Mouse (Mus musculus): ENCODE data around the gene Lama2. TPM values are rescaled to one million over a fixed set of nuclear protein-coding genes. Genes with fewer than 3 reads are reported as not detected.

Gene Lama2
- polyA plus RNA-seq, 1 experiment from 2014 or later: 6.7 TPM

- Histone ChIP-seq H3K4me1 (replicated peaks) (no peaks in the 10 kb centered on the region), H3K9ac (no peak overlapping the region), H3K4me3 (replicated peaks) (no peak overlapping the region), H3K36me3 (no peaks in the 10 kb centered on the region), H3K9me3 (no peaks in the 10 kb centered on the region), H3K27me3 (replicated peaks) (no peaks in the 10 kb centered on the region), H3K27ac (no peak overlapping the region), H3K4me2 (replicated peaks) (no peak overlapping the region)
- no peak for ATAC-seq
- WGBS: 81% methylated on average over 2 of the region's 2 CpGs
Observed at GRCm38 (mm10) chr10:27047196-27047595, 572.4 kb downstream of the Lama2 start.

- Histone ChIP-seq H3K27ac (no peak overlapping the region), H3K9me3 (no peaks in the 10 kb centered on the region), H3K4me2 (replicated peaks) (no peak overlapping the region), H3K27me3 (replicated peaks) (no peaks in the 10 kb centered on the region), H3K4me3 (replicated peaks) (no peak overlapping the region), H3K9ac (no peak overlapping the region), H3K4me1 (replicated peaks) (no peaks in the 10 kb centered on the region), H3K36me3 (no peaks in the 10 kb centered on the region)
- 32% methylated on average over 1 of the region's 1 CpGs for WGBS
- no peak for ATAC-seq
Observed at GRCm38 (mm10) chr10:27041812-27042211, 577.7 kb downstream of the Lama2 start.

- no peak overlapping the region for H3K4me3 ChIP-seq (replicated peaks)
- 62% methylated on average over 1 of the region's 1 CpGs for WGBS
- H3K36me3 ChIP-seq: no peaks in the 10 kb centered on the region
- no peaks in the 10 kb centered on the region for H3K27me3 ChIP-seq (replicated peaks)
- no peaks in the 10 kb centered on the region for H3K9me3 ChIP-seq
- no peak overlapping the region for H3K9ac ChIP-seq
- H3K27ac ChIP-seq: no peak overlapping the region
- H3K4me1 ChIP-seq (replicated peaks): no peaks in the 10 kb centered on the region
- H3K4me2 ChIP-seq (replicated peaks): no peak overlapping the region
- no peak for ATAC-seq
Observed at GRCm38 (mm10) chr10:27022707-27023106, 596.9 kb downstream of the Lama2 start.

GRCm38 (mm10) chr10:27012804-27013365 lies 606.7 kb downstream of the Lama2 start:
- Histone ChIP-seq H3K27me3 (replicated peaks) (no peaks in the 10 kb centered on the region), H3K4me3 (replicated peaks) (no peak overlapping the region), H3K36me3 (no peaks in the 10 kb centered on the region), H3K4me2 (replicated peaks) (no peak overlapping the region), H3K9ac (no peak overlapping the region), H3K27ac (no peak overlapping the region), H3K9me3 (no peaks in the 10 kb centered on the region), H3K4me1 (replicated peaks) (no peaks in the 10 kb centered on the region)
- no peak for ATAC-seq

- Histone ChIP-seq H3K4me1 (replicated peaks) (no peaks in the 10 kb centered on the region), H3K9me3 (no peaks in the 10 kb centered on the region), H3K36me3 (no peaks in the 10 kb centered on the region), H3K27me3 (replicated peaks) (no peaks in the 10 kb centered on the region), H3K27ac (no peak overlapping the region), H3K4me3 (replicated peaks) (no peak overlapping the region), H3K4me2 (replicated peaks) (no peak overlapping the region), H3K9ac (no peak overlapping the region)
- ATAC-seq: no peak
- 76% methylated on average over 2 of the region's 2 CpGs for WGBS
Observed at GRCm38 (mm10) chr10:27007364-27007763, 612.2 kb downstream of the Lama2 start.

GRCm38 (mm10) chr10:27005716-27006115 lies 613.8 kb downstream of the Lama2 start:
- WGBS: 71% methylated on average over 2 of the region's 2 CpGs
- H3K27ac ChIP-seq: no peak overlapping the region
- no peaks in the 10 kb centered on the region for H3K36me3 ChIP-seq
- no peak for ATAC-seq
- H3K4me2 ChIP-seq (replicated peaks): no peak overlapping the region
- no peaks in the 10 kb centered on the region for H3K27me3 ChIP-seq (replicated peaks)
- H3K9ac ChIP-seq: no peak overlapping the region
- no peaks in the 10 kb centered on the region for H3K9me3 ChIP-seq
- no peak overlapping the region for H3K4me3 ChIP-seq (replicated peaks)
- no peaks in the 10 kb centered on the region for H3K4me1 ChIP-seq (replicated peaks)

GRCm38 (mm10) chr10:27001554-27002178 lies 617.9 kb downstream of the Lama2 start:
- H3K9me3 ChIP-seq: no peaks in the 10 kb centered on the region
- H3K27ac ChIP-seq: no peak overlapping the region
- ATAC-seq: no peak
- no peak overlapping the region for H3K4me2 ChIP-seq (replicated peaks)
- no peaks in the 10 kb centered on the region for H3K27me3 ChIP-seq (replicated peaks)
- no peak overlapping the region for H3K4me3 ChIP-seq (replicated peaks)
- no peak overlapping the region for H3K9ac ChIP-seq
- 87% methylated on average over 2 of the region's 2 CpGs for WGBS
- no peaks in the 10 kb centered on the region for H3K36me3 ChIP-seq
- H3K4me1 ChIP-seq (replicated peaks): no peaks in the 10 kb centered on the region

- ATAC-seq: no peak
- H3K4me1 ChIP-seq (replicated peaks): no peaks in the 10 kb centered on the region
- H3K36me3 ChIP-seq: no peaks in the 10 kb centered on the region
- no peak overlapping the region for H3K4me2 ChIP-seq (replicated peaks)
- H3K9ac ChIP-seq: no peak overlapping the region
- H3K27ac ChIP-seq: no peak overlapping the region
- no peak overlapping the region for H3K4me3 ChIP-seq (replicated peaks)
- no peaks in the 10 kb centered on the region for H3K9me3 ChIP-seq
- H3K27me3 ChIP-seq (replicated peaks): no peaks in the 10 kb centered on the region
Observed at GRCm38 (mm10) chr10:26996684-26997083, 622.9 kb downstream of the Lama2 start.

- Histone ChIP-seq H3K4me2 (replicated peaks) (0 out of 2 replicates have a peak overlapping the region, but pooled peaks have one; percentile 23), H3K9ac (no peak overlapping the region), H3K27me3 (replicated peaks) (no peaks in the 10 kb centered on the region), H3K4me1 (replicated peaks) (no peaks in the 10 kb centered on the region), H3K36me3 (no peaks in the 10 kb centered on the region), H3K4me3 (replicated peaks) (no peak overlapping the region), H3K9me3 (no peaks in the 10 kb centered on the region), H3K27ac (no peak overlapping the region)
- WGBS: 57% methylated on average over 6 of the region's 6 CpGs
- ATAC-seq: peak; percentile 89
Observed at GRCm38 (mm10) chr10:26995987-26996386, 623.6 kb downstream of the Lama2 start.

- WGBS: 75% methylated on average over 8 of the region's 8 CpGs
- H3K4me2 ChIP-seq (replicated peaks): 0 out of 2 replicates have a peak overlapping the region, but pooled peaks have one; percentile 23
- H3K4me3 ChIP-seq (replicated peaks): no peak overlapping the region
- H3K9ac ChIP-seq: no peak overlapping the region
- H3K27ac ChIP-seq: no peak overlapping the region; the same call in 1 of the 2 replicates
- no peaks in the 10 kb centered on the region for H3K4me1 ChIP-seq (replicated peaks)
- H3K36me3 ChIP-seq: no peaks in the 10 kb centered on the region
- ATAC-seq: peak; percentile 76
- H3K9me3 ChIP-seq: no peaks in the 10 kb centered on the region
- H3K27me3 ChIP-seq (replicated peaks): no peaks in the 10 kb centered on the region
Observed at GRCm38 (mm10) chr10:26995182-26995975, 624.2 kb downstream of the Lama2 start.

- ATAC-seq: no peak
- no peak overlapping the region for H3K4me2 ChIP-seq (replicated peaks)
- no peaks in the 10 kb centered on the region for H3K27me3 ChIP-seq (replicated peaks)
- no peaks in the 10 kb centered on the region for H3K4me1 ChIP-seq (replicated peaks)
- WGBS: 79% methylated on average over 8 of the region's 8 CpGs
- H3K36me3 ChIP-seq: no peaks in the 10 kb centered on the region
- no peak overlapping the region for H3K9ac ChIP-seq
- H3K4me3 ChIP-seq (replicated peaks): no peak overlapping the region
- no peak overlapping the region for H3K27ac ChIP-seq
- no peaks in the 10 kb centered on the region for H3K9me3 ChIP-seq
Observed at GRCm38 (mm10) chr10:26993971-26994761, 625.4 kb downstream of the Lama2 start.

GRCm38 (mm10) chr10:26985451-26985850 lies 634.1 kb downstream of the Lama2 start:
- H3K27me3 ChIP-seq (replicated peaks): no peaks in the 10 kb centered on the region
- ATAC-seq: no peak

More at GRCm38 (mm10) chr10:26985451-26985850, 634.1 kb downstream of the Lama2 start:
- Histone ChIP-seq H3K4me1 (replicated peaks) (no peaks in the 10 kb centered on the region), H3K4me2 (replicated peaks) (no peak overlapping the region), H3K36me3 (no peaks in the 10 kb centered on the region), H3K9ac (no peak overlapping the region), H3K9me3 (no peaks in the 10 kb centered on the region), H3K27ac (no peak overlapping the region), H3K4me3 (replicated peaks) (no peak overlapping the region)
- 27% methylated on average over 1 of the region's 1 CpGs for WGBS
